Mouse (Mus musculus) liver, embryonic 15.5 days (tissue): Measurements from ENCODE around the gene Lmtk3. TPM values are rescaled to one million over a fixed set of nuclear protein-coding genes. Genes with fewer than 3 reads are reported as not detected.

Experiments
- polyA plus RNA-seq: library from polyadenylated mRNA; unstranded; fragments of >200 nt; fragmentation: Nextera tagmentation; extraction: Ambion mirVana; gene quantifications from 2 replicates; pipeline ENCODE4 v1.2.1, GENCODE M21; 2015

Gene Lmtk3
- polyA plus RNA-seq, 1 experiment from 2014 or later = not detected

Other genes with a start within 250 kb of the Lmtk3 start
- 1.9 and 2.2 TPM in 2 replicates for gene Hsd17b14, start 228.8 kb upstream of the Lmtk3 start, polyA plus RNA-seq
- gene Bcat2, start 213.6 kb upstream of the Lmtk3 start, polyA plus RNA-seq = 46.3 and 48.5 TPM in 2 replicates
- gene Fgf21, start 168.2 kb upstream of the Lmtk3 start, polyA plus RNA-seq = not detected in 2 replicates
- not detected in 2 replicates for gene Fut1, start 166.4 kb upstream of the Lmtk3 start, polyA plus RNA-seq
- 0.06 and 0.10 TPM in 2 replicates for gene Izumo1, start 161.9 kb upstream of the Lmtk3 start, polyA plus RNA-seq
- 2.8 and 3.8 TPM in 2 replicates for gene Rasip1, start 156.2 kb upstream of the Lmtk3 start, polyA plus RNA-seq
- 0.91 and 1.2 TPM in 2 replicates for gene Mamstr, start 143.8 kb upstream of the Lmtk3 start, polyA plus RNA-seq
- 0.06 TPM in 1 of 2 replicates, not detected in the other for gene Fut2, start 117.3 kb upstream of the Lmtk3 start, polyA plus RNA-seq
- not detected in 2 replicates for gene Ntn5, start 99.7 kb upstream of the Lmtk3 start, polyA plus RNA-seq
- 0.05 and 0.06 TPM in 2 replicates for gene Sec1, start 89.3 kb upstream of the Lmtk3 start, polyA plus RNA-seq
- 0.26 and 0.44 TPM in 2 replicates for gene Car11, start 83.9 kb upstream of the Lmtk3 start, polyA plus RNA-seq
- gene Dbp, start 78.7 kb upstream of the Lmtk3 start, polyA plus RNA-seq = 0.46 and 0.85 TPM in 2 replicates
- 533 and 542 TPM in 2 replicates for gene Rpl18, start 68.3 kb upstream of the Lmtk3 start, polyA plus RNA-seq
- gene Sphk2, start 65.7 kb upstream of the Lmtk3 start, polyA plus RNA-seq = 10.4 and 13.3 TPM in 2 replicates
- 0.30 and 0.33 TPM in 2 replicates for gene Fam83e, start 62.5 kb upstream of the Lmtk3 start, polyA plus RNA-seq
- not detected in 2 replicates for gene Spaca4, start 57.9 kb upstream of the Lmtk3 start, polyA plus RNA-seq
- gene Sult2b1, start 931 bp downstream of the Lmtk3 start, polyA plus RNA-seq = 0.07 and 0.22 TPM in 2 replicates
- 30.4 and 30.9 TPM in 2 replicates for gene Cyth2, start 30.8 kb downstream of the Lmtk3 start, polyA plus RNA-seq
- 0.06 and 0.12 TPM in 2 replicates for gene Kcnj14, start 41.0 kb downstream of the Lmtk3 start, polyA plus RNA-seq
- gene Grwd1, start 47.2 kb downstream of the Lmtk3 start, polyA plus RNA-seq = 24.7 and 25.3 TPM in 2 replicates
- gene Kdelr1, start 89.0 kb downstream of the Lmtk3 start, polyA plus RNA-seq = 27.6 TPM in 2 replicates
- gene Grin2d, start 94.6 kb downstream of the Lmtk3 start, polyA plus RNA-seq = 0.05 TPM in 2 replicates
- gene Syngr4, start 113.0 kb downstream of the Lmtk3 start, polyA plus RNA-seq = 0.94 and 1.3 TPM in 2 replicates
- 3.6 and 4.0 TPM in 2 replicates for gene Tmem143, start 113.2 kb downstream of the Lmtk3 start, polyA plus RNA-seq
- 59.9 and 65.0 TPM in 2 replicates for gene Emp3, start 137.7 kb downstream of the Lmtk3 start, polyA plus RNA-seq
- gene Ccdc114, start 140.3 kb downstream of the Lmtk3 start, polyA plus RNA-seq = 0.91 and 1.2 TPM in 2 replicates
- gene Abcc6, start 246.6 kb downstream of the Lmtk3 start, polyA plus RNA-seq = 11.4 and 16.7 TPM in 2 replicates
- 22.5 and 24.0 TPM in 2 replicates for gene Nomo1, start 250.0 kb downstream of the Lmtk3 start, polyA plus RNA-seq